Mouse (Mus musculus): ENCODE data around the gene Dleu7.

DNA sequence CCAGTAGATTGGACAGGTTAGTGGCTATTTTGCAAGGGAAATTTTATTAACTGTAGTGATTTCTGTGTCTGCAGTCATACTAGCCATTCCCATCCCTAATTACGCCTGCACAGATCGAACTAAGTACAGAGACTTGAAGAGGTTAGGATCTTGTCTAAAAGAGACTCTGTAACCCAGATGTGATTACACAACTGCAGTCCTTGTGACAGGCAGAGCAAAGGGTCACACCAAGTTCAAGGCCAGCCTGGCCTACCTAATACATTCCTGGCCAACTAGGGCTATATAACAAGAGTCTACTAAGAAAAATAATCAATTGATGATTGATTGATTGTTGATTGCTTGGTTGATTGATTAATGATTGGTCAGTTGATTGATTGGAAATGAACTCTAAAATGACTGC is 43.6 kb downstream of the Dleu7 start:
- no peak for TF ChIP-seq CTCF (IDR thresholded peaks at IDR 0.05; ENCODE audit: low read depth)
- no peak for TF ChIP-seq EP300 (optimal IDR thresholded peaks at IDR 0.05)

Data from stomach, postnatal 0 days (tissue).